Comparison of ENCODE assay signal across 22 mouse cellular contexts in the genomic region with DNA sequence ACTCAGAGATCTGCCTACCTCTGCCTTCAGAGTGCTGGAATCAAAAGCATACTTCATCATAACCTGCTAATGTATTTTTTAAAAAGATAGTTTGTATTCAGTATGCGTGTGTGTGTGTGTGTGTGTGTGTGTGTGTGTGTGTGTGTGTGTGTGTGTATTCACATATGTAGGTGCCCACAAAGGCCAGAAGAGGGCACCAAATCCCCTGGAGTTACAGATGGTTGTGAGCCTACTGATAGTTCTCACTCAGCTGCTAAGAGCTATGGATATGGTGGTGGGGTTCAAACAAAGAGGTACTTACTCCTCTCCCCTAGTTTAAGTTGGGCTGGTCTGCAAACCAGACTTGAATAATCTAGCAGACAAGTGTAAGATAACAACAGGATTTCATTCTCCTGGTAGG. TPM values are rescaled to one million over a fixed set of nuclear protein-coding genes. Genes with fewer than 3 reads are reported as not detected.
DNase-seq lines count a peak whose midpoint lies in the region; TF ChIP-seq lines count a peak whose summit lies in the region.
"Had no signal": no experiment of that assay in that cellular context is flagged by ENCODE, and none has a peak within 500 bp of the region (broad histone marks: within the 10 kb centered on the region; RNA-seq: fewer than 3 reads in every experiment).

No protein-coding gene starts in this region.

- 100% methylated on average over 1 of the region's 1 CpGs for WGBS in hindbrain, embryonic 10.5 days

- H3K4me3 ChIP-seq in MEL (ENCODE audit: control insufficient read depth in 1 of 2, insufficient read depth in 1 of 2, low read depth in 2 of 2, low read length in 2 of 2), result no peak overlapping the region
- no peak overlapping the region for H3K4me3 ChIP-seq in hindbrain, embryonic 10.5 days
- H3K4me3 ChIP-seq: embryonic facial prominence, embryonic 10.5 days; forebrain, embryonic 13.5 days; gastrocnemius, adult 2 months; heart, embryonic 13.5 days; hindbrain, embryonic 12.5 days had no signal

- H3K4me1 ChIP-seq in MEL (ENCODE audit: control insufficient read depth in 1 of 2, insufficient read depth in 2 of 2, low read length in 2 of 2), result no peaks in the 10 kb centered on the region
- H3K4me1 ChIP-seq in hindbrain, embryonic 10.5 days (replicated peaks), result no peaks in the 10 kb centered on the region
- H3K4me1 ChIP-seq: embryonic facial prominence, embryonic 10.5 days; forebrain, embryonic 13.5 days; heart, embryonic 13.5 days; hindbrain, embryonic 12.5 days had no signal

- no peak overlapping the region for H3K9ac ChIP-seq in MEL (ENCODE audit: control insufficient read depth, low read depth, low read length, poor library complexity, severe bottlenecking)
- H3K9ac ChIP-seq: forebrain, embryonic 13.5 days; heart, embryonic 13.5 days; hindbrain, embryonic 12.5 days had no signal

- no peak for TF ChIP-seq POLR2A in MEL (IDR thresholded peaks at IDR 0.05; ENCODE audit: control insufficient read depth in 1 of 2, insufficient read depth in 1 of 2, low read depth in 1 of 2, low read length in 2 of 2, poor library complexity in 1 of 2)

- peak; percentile 36 to 56 (median 37) for TF ChIP-seq CTCF in MEL (IDR thresholded peaks at IDR 0.05 in 2 of 3, conservative IDR thresholded peaks at IDR 0.05 in 1 of 3; ENCODE audit: control insufficient read depth in 1 of 3, insufficient read depth in 1 of 3, low read depth in 2 of 3, low read length in 3 of 3, poor library complexity in 1 of 3, severe bottlenecking in 1 of 3)

- no peaks in the 10 kb centered on the region for H3K9me3 ChIP-seq in MEL (replicated peaks; ENCODE audit: insufficient read depth, low read length)
- no peaks in the 10 kb centered on the region for H3K9me3 ChIP-seq in hindbrain, embryonic 10.5 days
- H3K9me3 ChIP-seq: embryonic facial prominence, embryonic 10.5 days; forebrain, embryonic 13.5 days; hindbrain, embryonic 12.5 days had no signal

- H3K27ac ChIP-seq in MEL (ENCODE audit: control insufficient read depth, low read depth, low read length), result no peak overlapping the region
- H3K27ac ChIP-seq in hindbrain, embryonic 10.5 days, result no peak overlapping the region
- H3K27ac ChIP-seq: embryonic facial prominence, embryonic 10.5 days; forebrain, embryonic 13.5 days; gastrocnemius, adult 2 months; heart, embryonic 13.5 days; hindbrain, embryonic 12.5 days had no signal

- no peaks in the 10 kb centered on the region for H3K27me3 ChIP-seq in MEL (ENCODE audit: control insufficient read depth in 1 of 2, insufficient read depth in 2 of 2, low read length in 2 of 2)
- no peaks in the 10 kb centered on the region for H3K27me3 ChIP-seq in hindbrain, embryonic 10.5 days (ENCODE audit: insufficient read depth, poor library complexity, severe bottlenecking)
- H3K27me3 ChIP-seq: forebrain, embryonic 13.5 days; heart, embryonic 13.5 days; hindbrain, embryonic 12.5 days had no signal

- no peaks in the 10 kb centered on the region for H3K79me2 ChIP-seq in MEL (ENCODE audit: control insufficient read depth, insufficient read depth, low read length, poor library complexity)

- TF ChIP-seq EP300 in MEL (IDR thresholded peaks at IDR 0.05; ENCODE audit: low read depth in 1 of 2, low read length in 2 of 2), result no peak

- H3K36me3 ChIP-seq in MEL (ENCODE audit: control insufficient read depth in 1 of 2, insufficient read depth in 2 of 2, low read length in 2 of 2), result no peaks in the 10 kb centered on the region
- H3K36me3 ChIP-seq in hindbrain, embryonic 10.5 days, result no peaks in the 10 kb centered on the region
- H3K36me3 ChIP-seq: embryonic facial prominence, embryonic 10.5 days; heart, embryonic 13.5 days; hindbrain, embryonic 12.5 days had no signal

- DNase-seq in 416B (ENCODE audit: low read depth), result peak; percentile 31
- peak; percentile 40 for DNase-seq in A20 (ENCODE audit: low read depth, low spot score)
- DNase-seq in MEL (ENCODE audit: low read depth, low spot score), result peak; percentile 59
- peak; percentile 2 for DNase-seq in c-Kit-negative CD71-positive TER-119-positive erythroid progenitor cells, embryonic 14.5 days (ENCODE audit: low read depth, low spot score)
- no peak for DNase-seq in hindbrain, embryonic 10.5 days (ENCODE audit: low spot score)
- DNase-seq in urinary bladder, postnatal 36 days (ENCODE audit: low spot score in 2 of 2), result no peak
- no peak for DNase-seq in lung, postnatal 4 days
- DNase-seq in kidney, adult 18-20 months, result no peak
- DNase-seq: adrenal gland, adult 2 months; adrenal gland, postnatal 36 days; cerebellum, adult 18-20 months; cerebellum, adult 9-11 months; gastrocnemius, adult 2 months; gastrocnemius, postnatal 25 days; heart, postnatal 36 days; kidney, adult 11 months had no signal

- TF ChIP-seq RAD21 in MEL (IDR thresholded peaks at IDR 0.05; ENCODE audit: low read depth, low read length), result peak; percentile 53

TF ChIP-seq in MEL, 35 proteins besides CTCF, POLR2A, EP300 and RAD21:
- no peak for TF ChIP-seq CHD1 (IDR thresholded peaks at IDR 0.05; ENCODE audit: low read depth, low read length)
- TF ChIP-seq ZC3H11A (IDR thresholded peaks at IDR 0.05; ENCODE audit: low read depth, low read length), result peak; percentile 37; the same call in 1 of the 2 replicates
- TF ChIP-seq SIN3A (IDR thresholded peaks at IDR 0.05; ENCODE audit: low read length), result no peak
- no peak for TF ChIP-seq ZKSCAN1 (IDR thresholded peaks at IDR 0.05; ENCODE audit: low read depth, low read length)
- no peak for TF ChIP-seq POLR2AphosphoS2 (IDR thresholded peaks at IDR 0.05; ENCODE audit: low read length)
- no peak for TF ChIP-seq NRF1 (IDR thresholded peaks at IDR 0.05; ENCODE audit: insufficient read depth, low read depth, low read length, poor library complexity, severe bottlenecking)
- TF ChIP-seq HCFC1 (IDR thresholded peaks at IDR 0.05; ENCODE audit: low read depth, low read length), result no peak
- no peak for TF ChIP-seq MYB (IDR thresholded peaks at IDR 0.05; ENCODE audit: low read depth, low read length)
- no peak for TF ChIP-seq MAZ (IDR thresholded peaks at IDR 0.05; ENCODE audit: low read depth, low read length)
- no peak for TF ChIP-seq RCOR1 (IDR thresholded peaks at IDR 0.05; ENCODE audit: low read depth, low read length)
- peak; percentile 54 for TF ChIP-seq SMC3 (IDR thresholded peaks at IDR 0.05; ENCODE audit: low read depth, low read length)
- TF ChIP-seq BHLHE40 (IDR thresholded peaks at IDR 0.05; ENCODE audit: borderline replicate concordance, low read depth, low read length), result no peak

RNA-seq across cellular contexts. Expression of a gene that starts 26.6 kb away (rescaled TPM):
- 1.8 TPM in 2 replicates for total RNA-seq in MEL (2012; rRNA removed)
- 1 to 10 TPM in 1 of 2 experiments, not detected in 1; 2.3 TPM for polyA plus RNA-seq in MEL (2012; ENCODE audit: insufficient read depth in 1 of 2, insufficient read length in 2 of 2, low read depth in 1 of 2, low replicate concordance in 2 of 2, missing spikeins in 1 of 2)
- polyA plus RNA-seq in hindbrain, embryonic 10.5 days (2016; fragmentation: Nextera tagmentation; extraction: Ambion mirVana), result 7.8 and 8.6 TPM in 2 replicates

RNA-seq across cellular contexts. Expression of a gene that starts 47.0 kb away (rescaled TPM):
- total RNA-seq in MEL (2012; rRNA removed), result 8.6 and 8.8 TPM in 2 replicates
- polyA plus RNA-seq in MEL (2012; ENCODE audit: insufficient read depth in 1 of 2, insufficient read length in 2 of 2, low read depth in 1 of 2, low replicate concordance in 2 of 2, missing spikeins in 1 of 2), result 10 to 100 TPM in 1 of 2 experiments, not detected in 1; 12.5 TPM
- 23.3 and 25.7 TPM in 2 replicates for polyA plus RNA-seq in hindbrain, embryonic 10.5 days (2016; fragmentation: Nextera tagmentation; extraction: Ambion mirVana)
- total RNA-seq: granulocyte monocyte progenitor cell, adult 5-6 weeks had no signal

RNA-seq across cellular contexts. Expression of a gene that starts 57.4 kb away (rescaled TPM):
- total RNA-seq in MEL (2012; rRNA removed), result 6.2 and 9.7 TPM in 2 replicates
- 1 to 10 TPM in 1 of 2 experiments, not detected in 1; 5.4 TPM for polyA plus RNA-seq in MEL (2012; ENCODE audit: insufficient read depth in 1 of 2, insufficient read length in 2 of 2, low read depth in 1 of 2, low replicate concordance in 2 of 2, missing spikeins in 1 of 2)
- 0.68 and 1.8 TPM in 2 replicates for polyA plus RNA-seq in hindbrain, embryonic 10.5 days (2016; fragmentation: Nextera tagmentation; extraction: Ambion mirVana)
- total RNA-seq: granulocyte monocyte progenitor cell, adult 5-6 weeks had no signal
- polyA plus RNA-seq: C2C12 had no signal

Comparison
In these comparisons a context has a peak if more than half of its experiments do, and no peak if none do; other contexts are left out.
1. DNase-seq: peak in 416B (single experiment), A20 (single experiment), MEL (single experiment) and c-Kit-negative CD71-positive TER-119-positive erythroid progenitor cells, embryonic 14.5 days (single experiment); none in hindbrain, embryonic 10.5 days (single experiment), urinary bladder, postnatal 36 days (0 of 2), lung, postnatal 4 days (0 of 2) and kidney, adult 18-20 months (single experiment).